Mouse (Mus musculus): Measurements from ENCODE around the gene Cypt2. TPM values are rescaled to one million over a fixed set of nuclear protein-coding genes. Genes with fewer than 3 reads are reported as not detected.

Gene Cypt2
- not detected for polyA plus RNA-seq (2017; shearing (Covaris generic))

DNA sequence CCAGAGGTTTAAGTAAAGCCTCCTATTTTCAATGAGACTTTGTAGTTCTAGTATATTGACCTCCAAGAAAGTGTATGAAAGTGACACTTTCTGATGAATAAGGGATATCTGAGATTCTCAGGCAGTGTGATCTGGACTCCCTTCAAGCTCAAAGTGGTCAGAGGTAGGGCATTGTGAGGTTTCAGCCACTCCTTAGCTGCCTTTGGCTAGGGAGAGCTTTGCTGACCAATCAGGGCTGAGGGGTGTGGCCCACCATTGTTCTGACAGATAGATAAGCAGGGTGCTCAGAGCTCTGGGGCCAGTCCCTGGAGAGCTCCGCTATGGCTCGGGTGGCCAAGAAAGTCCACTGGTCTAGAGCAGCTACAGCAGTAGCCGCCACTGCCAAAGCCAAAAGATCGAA, at the start of gene Cypt2:
Cypt2 (plus strand) TSS at position 301 of the 400 bp plus-strand sequence.

